Mouse (Mus musculus) stomach, embryonic 15.5 days (tissue): Measurements from ENCODE around the gene Skp2. TPM values are rescaled to one million over a fixed set of nuclear protein-coding genes. Genes with fewer than 3 reads are reported as not detected.

ENCODE experiments used
- ATAC-seq: fragments of 200-750 bp; cut with Nextera tagmentation; 2 replicates; pipeline ENCODE4 v1.8.0; 2017; ENCODE audit warnings: low read depth, moderate number of reproducible peaks, moderate TSS enrichment; ENCODE audit not compliant: insufficient read depth, low FRiP score
- H3K27ac ChIP-seq: fragments of 300-500 bp; sonication (generic); 2 replicates; pipeline ENCODE4 v1.5.1; 2015; ENCODE audit warnings: mild to moderate bottlenecking, inconsistent platforms
- H3K27me3 ChIP-seq: fragments of 300-500 bp; sonication (generic); replicated peaks from 2 replicates; pipeline ENCODE4 v1.6.1; 2015; ENCODE audit warnings: inconsistent platforms
- H3K36me3 ChIP-seq: fragments of 300-500 bp; sonication (generic); 2 replicates; pipeline ENCODE4 v1.6.1; 2015; ENCODE audit warnings: inconsistent platforms
- H3K4me1 ChIP-seq: fragments of 300-500 bp; sonication (generic); 2 replicates; pipeline ENCODE4 v1.6.1; 2015; ENCODE audit warnings: inconsistent platforms
- H3K4me2 ChIP-seq: fragments of 300-500 bp; sonication (generic); 2 replicates; pipeline ENCODE4 v1.6.1; 2015; ENCODE audit warnings: mild to moderate bottlenecking, inconsistent platforms
- H3K4me3 ChIP-seq: fragments of 300-500 bp; sonication (generic); replicated peaks from 2 replicates; pipeline ENCODE4 v1.5.1; 2015; ENCODE audit warnings: inconsistent platforms
- H3K9ac ChIP-seq: fragments of 300-500 bp; sonication (generic); 2 replicates; pipeline ENCODE4 v1.6.1; 2015; ENCODE audit warnings: inconsistent platforms
- H3K9me3 ChIP-seq: fragments of 300-500 bp; sonication (generic); 2 replicates; pipeline ENCODE4 v1.6.1; 2016; ENCODE audit warnings: inconsistent platforms
- WGBS: fragments of 180-500 bp; shearing (Covaris S2); methylation state at CpG from one replicate; pipeline ENCODE4 v1.1.7; 2015; 5-methylcytosine and 5-hydroxymethylcytosine counted together
- polyA plus RNA-seq: library from polyadenylated mRNA; unstranded; fragments of >200 nt; fragmentation: Nextera tagmentation; extraction: Ambion mirVana; gene quantifications from 2 replicates; pipeline ENCODE4 v1.2.1, GENCODE M21; 2015

The Skp2 gene
- polyA plus RNA-seq, 1 experiment from 2014 or later, result 52.5 TPM

DNA sequence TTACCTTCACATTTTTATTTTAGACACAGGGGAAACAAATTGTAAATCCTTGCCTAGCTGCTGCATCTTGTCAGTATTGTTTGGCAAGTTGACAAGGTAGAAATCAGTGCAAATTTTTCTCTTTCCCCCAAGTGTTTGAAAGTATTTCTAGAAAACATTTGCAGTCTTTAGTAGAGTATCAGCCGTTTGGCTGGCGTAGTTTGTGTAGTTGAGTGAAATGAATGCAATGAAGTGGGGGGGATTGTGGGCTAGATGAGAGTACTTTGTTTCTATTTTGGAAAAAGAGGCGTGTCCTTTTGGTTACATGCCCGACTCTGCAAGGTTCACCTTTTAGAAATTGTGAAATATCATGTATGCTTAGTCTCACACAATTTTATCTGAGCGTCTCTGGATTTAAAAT is 82.6 kb downstream of the Skp2 start:
- Histone ChIP-seq H3K27ac (peak overlapping the region; percentile 94; the same call in 1 of the 2 replicates), H3K4me1 (peaks cover 21% of the 10 kb centered on the region), H3K36me3 (no peaks in the 10 kb centered on the region), H3K4me2 (peak overlapping the region; percentile 71), H3K9me3 (no peaks in the 10 kb centered on the region), H3K4me3 (peak overlapping the region; percentile 92), H3K9ac (no peak overlapping the region), H3K27me3 (no peaks in the 10 kb centered on the region)
- WGBS, result 14% methylated on average over 5 of the region's 5 CpGs
- no peak for ATAC-seq

GRCm38 (mm10) chr15:9071556-9072544 is 83.4 kb downstream of the Skp2 start:
- under 1% methylated on average over 59 of the region's 66 CpGs for WGBS
- Histone ChIP-seq H3K27ac (peak overlapping the region; percentile 94), H3K27me3 (no peaks in the 10 kb centered on the region), H3K4me3 (peak overlapping the region; percentile 92), H3K4me2 (peak overlapping the region; percentile 71), H3K9me3 (no peaks in the 10 kb centered on the region), H3K36me3 (no peaks in the 10 kb centered on the region), H3K9ac (peak overlapping the region; percentile 88), H3K4me1 (peaks cover 21% of the 10 kb centered on the region)
- 0 out of 2 replicates have a peak, but pooled peaks have one; percentile 1 for ATAC-seq

DNA sequence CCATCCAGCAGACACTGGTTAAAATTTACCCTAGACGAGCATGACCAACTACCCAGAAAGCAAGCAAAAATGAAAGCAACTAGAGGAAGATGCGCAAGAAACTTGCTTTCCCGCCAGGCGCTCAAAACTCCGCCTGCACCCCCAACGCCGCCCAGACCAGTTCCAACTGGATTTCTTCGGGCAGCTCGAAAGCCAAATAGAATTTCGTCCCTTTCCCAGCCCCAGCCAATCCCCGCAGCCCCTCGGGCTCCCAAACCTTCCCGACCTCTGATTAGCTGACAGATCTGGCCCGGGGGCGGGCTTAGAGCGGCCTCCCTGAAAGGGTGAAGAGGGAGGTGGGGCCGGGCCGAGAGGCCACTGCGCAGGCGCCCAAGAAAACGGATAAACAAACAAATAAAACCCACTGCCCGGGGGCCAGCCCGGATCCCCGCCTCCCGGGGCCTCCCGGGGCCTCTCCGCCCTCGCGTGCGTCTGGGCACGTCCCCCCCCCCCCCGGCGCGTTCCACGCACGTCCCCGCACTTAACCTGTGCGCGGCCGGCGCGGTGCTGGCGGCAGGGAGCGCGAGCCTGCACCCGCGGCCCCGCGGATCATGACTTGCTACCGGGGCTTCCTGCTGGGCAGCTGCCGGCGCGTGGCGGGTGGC is 84.2 kb downstream of the Skp2 start, which contains the start of gene Nadk2:
Nadk2 (plus strand) TSS at position 349 of the 644 bp plus-strand sequence.
- H3K9me3 ChIP-seq, result no peaks in the 10 kb centered on the region
- under 1% methylated on average over 47 of the region's 54 CpGs for WGBS
- peak within 1 kb of the TSS; percentile 92 for H3K4me3 ChIP-seq
- ATAC-seq, result peak; percentile 98
- peak within 1 kb of the TSS; percentile 88 for H3K9ac ChIP-seq
- peaks cover 16% of the 10 kb centered on the region for H3K4me1 ChIP-seq
- H3K36me3 ChIP-seq, result no peaks in the 10 kb centered on the region
- H3K4me2 ChIP-seq, result peak within 1 kb of the TSS; percentile 71
- no peaks in the 10 kb centered on the region for H3K27me3 ChIP-seq
- peak within 1 kb of the TSS; percentile 94 for H3K27ac ChIP-seq

DNA sequence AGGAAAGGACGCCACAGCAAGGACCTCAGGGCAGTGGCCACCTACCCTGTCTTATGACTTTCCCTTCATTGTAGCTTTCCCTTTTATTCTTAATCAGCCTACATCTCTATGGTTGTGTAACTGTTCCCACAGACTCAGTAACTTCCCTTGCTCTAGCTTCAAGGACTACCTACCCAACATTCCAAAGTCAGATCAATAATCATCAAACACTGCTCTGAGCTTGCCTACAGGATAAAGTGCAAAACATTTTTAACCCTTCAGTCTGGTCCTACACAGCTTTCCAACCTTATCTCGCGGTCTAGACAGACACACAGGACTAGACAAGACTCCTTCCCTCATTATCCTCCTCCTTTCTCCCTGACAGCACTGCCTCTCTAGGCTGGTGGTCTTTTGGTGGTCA is 84.9 kb downstream of the Skp2 start:
- peak overlapping the region; percentile 65 for H3K4me2 ChIP-seq
- ATAC-seq, result 0 out of 2 replicates have a peak, but pooled peaks have one; percentile 4
- H3K9ac ChIP-seq, result peak overlapping the region; percentile 43; the same call in 1 of the 2 replicates
- H3K4me1 ChIP-seq, result peaks cover 16% of the 10 kb centered on the region
- H3K27me3 ChIP-seq, result no peaks in the 10 kb centered on the region
- no peaks in the 10 kb centered on the region for H3K9me3 ChIP-seq
- WGBS, result 4% methylated on average over 3 of the region's 3 CpGs
- H3K27ac ChIP-seq, result peak overlapping the region; percentile 88
- peak overlapping the region; percentile 92 for H3K4me3 ChIP-seq
- H3K36me3 ChIP-seq, result no peaks in the 10 kb centered on the region

GRCm38 (mm10) chr15:9068881-9069280 is 86.3 kb downstream of the Skp2 start:
- H3K27me3 ChIP-seq, result no peaks in the 10 kb centered on the region
- H3K36me3 ChIP-seq, result no peaks in the 10 kb centered on the region
- H3K27ac ChIP-seq, result no peak overlapping the region
- H3K4me1 ChIP-seq, result peaks cover 6% of the 10 kb centered on the region
- no peak overlapping the region for H3K4me3 ChIP-seq
- H3K9ac ChIP-seq, result no peak overlapping the region
- no peak overlapping the region for H3K4me2 ChIP-seq
- ATAC-seq, result no peak
- WGBS, result 75% methylated on average over 4 of the region's 4 CpGs
- no peaks in the 10 kb centered on the region for H3K9me3 ChIP-seq

Other genes with a start within 250 kb of the Skp2 start
- gene Ranbp3l, start 187.5 kb downstream of the Skp2 start, polyA plus RNA-seq, result 0.34 and 0.46 TPM in 2 replicates
- 38.6 and 40.0 TPM in 2 replicates for gene Nadk2, start 84.2 kb downstream of the Skp2 start, polyA plus RNA-seq
- gene Lmbrd2, start 14.9 kb downstream of the Skp2 start, polyA plus RNA-seq, result 2.9 and 3.1 TPM in 2 replicates
- gene Ugt3a1, start 121.5 kb upstream of the Skp2 start, polyA plus RNA-seq, result 0.15 TPM in 1 of 2 replicates, not detected in the other
- gene Ugt3a2, start 180.1 kb upstream of the Skp2 start, polyA plus RNA-seq, result not detected in 2 replicates